Mouse (Mus musculus) cerebellum, adult 11 months (tissue): ENCODE measurements around the gene Ciao2a.
A peak's percentile ranks its signal among the peaks of the same experiment; 100 is the strongest.

Experiments
- DNase-seq: peaks from one replicate; pipeline ENCODE4 v3.0.0; 2022

The Ciao2a gene

DNA sequence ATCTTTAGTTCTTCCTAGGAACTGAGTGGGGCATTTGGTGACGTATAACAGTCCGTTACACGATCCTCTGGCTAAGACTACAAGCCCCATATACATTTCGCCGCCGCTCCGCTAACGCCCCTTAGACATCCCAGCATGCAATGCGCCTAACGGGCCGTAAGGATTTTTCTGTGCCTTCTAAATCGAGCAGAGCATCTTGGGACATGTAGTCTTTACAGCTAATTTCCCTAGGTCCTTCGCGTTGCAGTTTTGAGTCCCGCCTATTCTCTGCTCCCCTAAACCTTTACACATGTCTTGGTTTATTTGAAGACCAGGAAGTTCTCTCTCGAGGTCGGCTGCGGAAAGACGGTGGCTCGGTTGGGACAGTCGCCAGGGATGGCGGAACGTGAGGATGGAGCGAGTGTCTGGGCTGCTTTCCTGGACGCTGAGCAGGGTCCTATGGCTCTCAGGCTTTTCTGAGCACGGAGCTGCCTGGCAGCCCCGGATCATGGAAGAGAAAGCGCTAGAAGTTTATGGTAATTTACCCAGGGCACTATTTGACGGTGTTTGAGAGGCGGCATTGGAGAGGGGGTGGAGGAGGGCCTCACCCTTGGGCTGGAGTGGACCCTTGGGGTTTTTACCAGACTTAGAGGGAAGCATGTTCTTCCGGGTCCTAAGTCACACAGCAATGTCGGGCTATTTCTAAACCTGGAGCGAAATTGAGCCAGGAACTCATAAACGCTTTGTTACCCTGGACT is at the start of gene Ciao2a, which contains the start of gene Snx1:
TSS of gene Ciao2a (plus strand) at position 156 of the 737 bp plus-strand sequence.
TSS of gene Snx1 (minus strand) at position 132 of the 737 bp plus-strand sequence.
- peak; percentile 89 for DNase-seq

DNA sequence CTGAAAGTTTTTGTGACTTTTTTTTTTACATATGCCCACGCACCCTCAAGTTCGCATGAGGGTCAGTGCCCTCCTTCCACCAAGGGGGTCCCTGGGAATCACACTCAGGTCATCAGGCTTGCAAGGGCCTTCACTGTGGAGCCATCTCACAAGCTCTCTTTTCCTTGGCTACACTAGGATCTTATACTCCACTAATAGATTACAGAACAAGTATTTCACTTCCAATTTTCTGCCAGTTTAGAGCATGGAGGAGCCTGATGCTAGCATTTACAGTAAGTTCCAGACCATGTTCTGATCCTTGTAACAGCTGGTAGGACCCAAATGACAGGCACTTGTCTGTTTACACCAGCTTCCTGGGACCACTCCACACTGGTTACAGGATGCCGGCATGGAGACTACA is 48.3 kb upstream of the Ciao2a start:
- DNase-seq, result no peak

DNA sequence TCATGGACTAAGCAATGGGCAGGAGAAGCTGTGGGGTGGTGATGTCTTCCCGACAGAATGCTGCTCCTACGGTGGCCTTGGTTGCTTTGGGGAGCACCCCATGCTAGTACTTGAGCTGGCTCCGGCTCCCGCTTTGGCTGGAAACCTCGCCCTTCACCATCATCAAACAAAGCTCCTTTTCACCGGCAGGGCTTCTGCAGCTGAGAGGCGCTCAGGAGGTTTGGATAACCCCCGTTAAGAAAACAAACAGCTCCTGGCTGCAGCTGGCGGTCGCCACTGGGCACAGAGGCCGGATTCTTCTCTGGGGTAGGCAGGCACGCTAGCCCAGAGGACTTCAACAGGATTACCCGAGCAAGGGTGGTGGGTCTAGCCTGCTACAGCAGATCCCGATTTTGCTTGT is 47.9 kb upstream of the Ciao2a start:
- DNase-seq, result no peak

- no peak for DNase-seq
Observed at GRCm38 (mm10) chr9:66080804-66081459, 45.5 kb upstream of the Ciao2a start.

DNA sequence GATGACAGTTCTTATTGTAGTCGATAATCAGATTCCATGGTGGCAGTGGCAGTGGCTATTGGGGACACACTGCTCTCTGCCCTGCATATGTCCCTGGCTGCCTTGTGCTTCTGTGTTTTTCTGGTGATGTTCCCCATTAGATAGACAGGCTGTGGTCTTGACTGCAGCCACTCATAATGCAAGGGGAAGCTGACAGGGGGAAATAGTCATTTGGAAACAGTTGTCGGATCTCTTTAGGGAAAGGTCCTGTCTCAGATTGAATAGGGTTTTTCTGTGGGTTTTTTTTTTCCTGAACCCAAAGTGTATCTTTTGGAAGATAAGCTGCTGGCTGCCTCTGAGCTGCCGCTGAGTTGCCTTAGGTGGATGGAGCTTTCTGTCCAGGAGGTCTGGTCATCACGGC is 44.4 kb upstream of the Ciao2a start:
- no peak for DNase-seq

GRCm38 (mm10) chr9:66084171-66084570 is 42.2 kb upstream of the Ciao2a start:
- no peak for DNase-seq

- no peak for DNase-seq
Observed at GRCm38 (mm10) chr9:66087062-66087461, 39.3 kb upstream of the Ciao2a start.

DNA sequence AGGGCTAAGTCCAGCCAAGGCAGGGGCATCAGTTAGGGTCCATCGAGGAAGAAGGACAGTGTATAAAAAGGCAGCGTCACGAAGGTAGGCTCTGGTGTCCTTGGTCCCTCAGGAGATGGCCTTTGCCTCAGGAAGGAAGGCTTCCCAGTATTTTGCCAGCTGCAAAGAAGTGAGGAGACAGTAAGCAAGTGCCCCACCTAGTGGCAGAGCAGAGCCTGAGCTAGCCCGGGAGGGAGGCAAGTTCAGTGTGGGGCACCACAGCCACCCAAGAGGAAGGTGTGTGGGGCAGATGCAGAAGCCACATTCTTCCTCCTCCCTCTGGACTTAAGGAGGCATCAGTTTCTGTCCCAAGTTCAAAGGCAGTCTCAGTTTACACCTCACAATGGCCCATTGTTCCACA is 38.0 kb upstream of the Ciao2a start:
- peak; percentile 24 for DNase-seq

DNA sequence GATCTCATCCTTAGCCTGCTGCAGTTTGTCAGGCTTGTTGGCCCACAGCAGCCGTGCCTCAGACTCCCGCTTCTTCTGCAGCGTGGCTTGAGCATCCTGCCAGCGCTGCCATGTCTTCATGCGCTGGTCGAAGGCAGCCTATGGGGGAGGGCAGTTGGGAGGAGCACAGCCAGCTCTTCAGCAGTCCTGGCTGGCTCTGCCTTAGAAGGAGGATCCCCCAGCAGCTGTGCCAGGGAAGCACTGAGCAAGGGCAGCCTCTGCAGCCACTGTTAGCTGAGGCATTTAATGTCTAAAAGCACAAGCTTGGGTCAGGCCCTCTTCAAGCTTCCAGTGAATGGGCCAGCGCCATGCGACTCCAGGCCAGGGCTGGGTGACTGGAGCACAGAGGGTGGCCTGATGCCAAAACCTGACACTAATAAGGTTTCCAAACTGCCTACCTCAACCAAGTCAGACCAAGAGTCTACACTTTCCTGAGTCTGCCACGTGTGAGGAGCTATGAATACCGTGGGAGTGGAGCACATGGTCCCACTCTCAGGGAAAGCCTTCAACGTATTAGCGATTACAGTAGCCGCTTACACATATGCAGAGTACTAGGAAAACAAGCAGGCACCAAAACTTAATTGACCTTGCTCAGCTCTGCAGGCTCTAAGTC is 35.7 kb upstream of the Ciao2a start:
- no peak for DNase-seq

DNA sequence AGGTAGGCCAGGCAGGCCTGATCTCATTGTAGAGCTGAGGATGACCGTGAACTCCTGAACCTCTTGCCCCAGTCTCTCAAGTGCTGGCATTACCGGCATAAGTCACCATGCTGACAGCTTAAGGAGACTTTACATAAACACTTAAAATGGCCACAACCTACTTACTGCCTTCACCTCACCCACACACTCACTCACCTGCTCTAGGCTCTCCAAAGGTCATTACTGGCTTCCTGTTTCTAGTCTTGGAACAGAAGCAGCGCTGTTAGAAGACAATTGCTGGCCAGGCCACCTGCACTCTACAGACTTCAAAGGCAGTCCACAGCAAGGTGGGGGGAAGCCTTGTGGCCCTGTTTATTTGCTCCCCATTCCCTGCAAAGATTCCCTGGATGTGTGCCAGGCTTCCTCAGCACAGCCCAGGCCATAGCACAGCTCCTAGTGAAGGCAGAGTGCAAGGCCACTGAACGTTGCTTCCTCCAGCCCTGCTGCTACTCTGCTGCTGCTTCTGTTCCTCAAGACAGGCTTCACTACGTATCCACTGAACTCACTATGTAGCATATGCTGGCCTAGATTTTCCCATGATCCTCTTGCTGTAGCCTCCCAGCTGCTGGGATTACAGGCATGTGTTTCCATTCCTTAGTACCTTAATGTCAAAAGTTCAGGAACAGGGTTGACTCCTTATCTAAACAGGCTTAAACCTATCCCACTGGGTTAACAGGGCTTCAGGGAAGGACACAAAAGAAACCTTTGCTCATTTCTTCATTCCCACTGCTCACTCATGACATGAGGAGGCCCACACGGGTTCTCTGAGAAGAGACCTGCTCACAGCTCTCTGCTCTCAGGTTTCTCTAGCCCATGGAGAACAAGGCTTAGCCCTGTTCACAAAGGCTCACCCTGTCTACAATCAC is 34.8 kb upstream of the Ciao2a start:
- DNase-seq, result no peak

GRCm38 (mm10) chr9:66092664-66093063 is 33.7 kb upstream of the Ciao2a start:
- DNase-seq, result no peak

GRCm38 (mm10) chr9:66101577-66101976 is 24.8 kb upstream of the Ciao2a start:
- DNase-seq, result no peak

DNA sequence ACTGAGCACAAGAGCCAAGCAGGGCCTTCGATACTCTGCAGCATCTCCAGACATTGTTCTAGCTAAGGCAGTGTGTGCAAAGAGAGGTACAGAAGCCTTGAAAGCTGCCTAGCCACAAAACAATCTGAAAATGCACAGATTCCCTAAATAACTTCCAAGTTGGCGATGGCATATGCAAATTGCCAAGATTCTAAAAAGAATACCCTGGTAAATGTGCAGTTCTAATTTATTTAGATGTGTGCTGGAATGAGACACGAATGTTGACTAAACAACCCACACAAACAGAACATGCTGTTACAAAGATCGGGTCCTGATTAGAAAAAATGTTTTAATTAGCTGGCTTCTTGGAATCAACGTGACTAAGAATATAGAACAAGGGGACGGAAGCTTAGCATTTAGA is 23.7 kb upstream of the Ciao2a start:
- no peak for DNase-seq

DNA sequence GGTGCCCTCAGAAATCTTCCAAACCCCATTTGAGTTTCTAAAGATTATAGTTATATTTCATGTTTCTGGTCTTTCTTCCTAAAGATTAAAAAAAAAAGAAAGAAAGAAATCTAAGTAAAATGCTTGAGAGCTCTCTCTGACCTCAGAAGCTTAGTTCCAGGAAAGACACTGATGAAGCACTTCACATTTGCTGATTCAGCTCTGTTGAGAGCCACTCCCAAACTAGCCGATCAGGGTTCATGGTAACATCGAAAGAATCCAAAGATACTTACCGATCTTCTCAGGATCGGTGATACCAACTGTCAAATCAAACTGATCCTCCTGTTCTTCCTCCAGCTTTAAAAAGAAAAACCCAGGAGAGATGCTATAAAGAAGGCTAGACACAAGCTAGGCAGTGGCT is 21.8 kb upstream of the Ciao2a start:
- no peak for DNase-seq

GRCm38 (mm10) chr9:66105168-66105567 is 21.2 kb upstream of the Ciao2a start:
- no peak for DNase-seq

GRCm38 (mm10) chr9:66109574-66109973 is 16.8 kb upstream of the Ciao2a start:
- DNase-seq, result no peak

- no peak for DNase-seq
Observed at GRCm38 (mm10) chr9:66110126-66110525, 16.3 kb upstream of the Ciao2a start.

- no peak for DNase-seq
Observed at GRCm38 (mm10) chr9:66110611-66111379, 15.6 kb upstream of the Ciao2a start.

GRCm38 (mm10) chr9:66114341-66114740 is 12.1 kb upstream of the Ciao2a start:
- no peak for DNase-seq

DNA sequence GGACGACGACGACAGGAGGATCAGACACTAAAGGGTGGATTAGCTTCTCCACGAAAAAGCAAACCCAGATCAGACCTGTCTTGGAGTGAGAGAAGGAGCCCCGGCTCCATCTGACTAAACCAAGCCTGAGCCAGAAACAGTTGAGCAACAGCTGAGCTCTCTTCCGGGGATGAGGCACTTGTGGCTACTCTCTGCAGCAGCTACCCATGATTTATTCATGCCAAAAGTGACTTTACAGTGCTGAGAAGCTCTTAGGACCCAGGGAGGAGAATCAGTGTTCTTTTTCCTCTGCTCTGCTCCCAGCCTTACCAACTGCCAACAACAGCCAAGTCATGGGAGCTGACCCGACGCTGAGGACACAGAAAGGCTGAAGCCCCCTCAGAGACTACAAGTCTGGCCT is 9.5 kb upstream of the Ciao2a start:
- DNase-seq, result no peak

- DNase-seq, result no peak
Observed at GRCm38 (mm10) chr9:66119498-66119897, 6.9 kb upstream of the Ciao2a start.

GRCm38 (mm10) chr9:66120106-66120505 is 6.3 kb upstream of the Ciao2a start:
- DNase-seq, result no peak
